Mouse (Mus musculus): ENCODE results near the gene Olfr294. TPM values are rescaled to one million over a fixed set of nuclear protein-coding genes. Genes with fewer than 3 reads are reported as not detected.

The Olfr294 gene
- not detected in 2 replicates for polyA plus RNA-seq (2011; ENCODE audit: insufficient read depth, insufficient read length, low replicate concordance, missing spikeins)

DNA sequence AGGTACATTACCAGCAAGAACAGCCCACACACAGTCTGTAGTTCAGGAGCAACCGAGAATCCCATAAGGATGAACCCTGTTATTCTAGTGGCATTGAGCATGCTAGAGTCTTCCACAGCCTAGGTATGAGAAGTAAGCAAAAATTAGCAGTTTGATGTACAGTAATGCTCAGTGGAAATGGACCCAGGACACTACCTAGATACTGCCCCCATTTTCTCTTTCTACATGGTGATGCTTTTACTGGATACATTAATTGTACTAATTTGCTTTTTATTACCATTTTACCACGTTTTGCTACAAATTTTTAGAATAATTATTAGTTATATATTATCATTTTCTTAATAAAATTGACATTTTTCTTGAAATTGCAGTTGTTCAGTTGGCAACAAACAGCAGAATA lies at the start of gene Olfr294:
Gene Olfr294, minus strand, starts transcription at position 101 of the 400 bp plus-strand sequence.
- Histone ChIP-seq H3K27ac (ENCODE audit: control insufficient read depth, insufficient read depth, low read depth, low read length, poor library complexity) (no peak within 1 kb of the TSS), H3K4me1 (ENCODE audit: control insufficient read depth, insufficient read depth, low read length) (no peaks in the 10 kb centered on the region), H3K4me3 (replicated peaks; ENCODE audit: control insufficient read depth, low read depth, low read length) (no peak within 1 kb of the TSS)
- WGBS: 44% methylated on average over 2 of the region's 2 CpGs
- TF ChIP-seq POLR2A (IDR thresholded peaks at IDR 0.05; ENCODE audit: borderline replicate concordance, control insufficient read depth, low read depth, low read length) (no peak), CTCF (IDR thresholded peaks at IDR 0.05; ENCODE audit: control insufficient read depth, insufficient read depth, low read length) (no peak)

DNA sequence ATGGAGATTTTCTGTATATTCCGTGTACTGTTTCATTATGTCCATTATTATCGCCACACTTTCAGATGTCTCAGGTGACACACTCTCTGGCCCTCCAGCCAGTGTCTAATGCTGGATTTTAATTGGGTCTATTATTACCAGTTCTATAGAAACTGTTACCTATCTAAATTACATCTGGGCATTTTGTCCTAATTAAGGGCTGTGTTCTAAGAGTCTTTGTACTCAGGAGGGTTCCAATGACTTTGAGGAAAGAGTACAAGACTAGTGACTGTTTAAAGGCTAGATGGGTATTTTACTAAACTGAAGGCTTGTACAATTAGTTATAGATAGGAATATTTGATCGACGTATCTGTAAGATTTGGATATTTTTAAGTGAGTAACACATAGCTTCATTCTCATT lies 32.3 kb upstream of the Olfr294 start, which contains the start of gene Olfr293:
Gene Olfr293, plus strand, starts transcription at position 301 of the 400 bp plus-strand sequence.
- H3K4me1 ChIP-seq (ENCODE audit: control insufficient read depth, insufficient read depth, low read length): no peaks in the 10 kb centered on the region
- 85% methylated on average over 4 of the region's 4 CpGs for WGBS
- no peak within 1 kb of the TSS for H3K27ac ChIP-seq (ENCODE audit: control insufficient read depth, insufficient read depth, low read depth, low read length, poor library complexity)
- TF ChIP-seq CTCF (IDR thresholded peaks at IDR 0.05; ENCODE audit: control insufficient read depth, insufficient read depth, low read length): no peak
- no peak for TF ChIP-seq POLR2A (IDR thresholded peaks at IDR 0.05; ENCODE audit: borderline replicate concordance, control insufficient read depth, low read depth, low read length)
- no peak within 1 kb of the TSS for H3K4me3 ChIP-seq (replicated peaks; ENCODE audit: control insufficient read depth, low read depth, low read length)

DNA sequence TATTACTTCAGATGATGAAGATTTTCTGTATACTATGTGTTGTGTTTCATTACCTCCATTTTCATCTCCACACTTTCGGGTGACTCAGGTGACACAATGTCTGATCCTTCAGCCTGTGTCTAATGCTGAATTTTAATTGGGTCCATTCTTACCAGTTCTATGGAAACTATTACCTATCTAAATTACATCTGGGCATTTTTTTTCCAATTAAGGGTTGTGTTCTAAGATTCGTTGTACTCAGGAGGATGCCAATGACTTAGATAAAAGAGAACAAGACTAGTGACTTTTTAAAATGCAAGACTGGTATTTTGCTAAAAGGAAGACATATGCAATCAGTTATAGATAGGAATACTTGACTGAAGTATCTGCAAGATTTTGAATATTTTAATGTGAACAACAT lies 32.9 kb downstream of the Olfr294 start, which contains the start of gene Olfr295:
Gene Olfr295, plus strand, starts transcription at position 301 of the 400 bp plus-strand sequence.
- TF ChIP-seq POLR2A (IDR thresholded peaks at IDR 0.05; ENCODE audit: borderline replicate concordance, control insufficient read depth, low read depth, low read length) (no peak), CTCF (IDR thresholded peaks at IDR 0.05; ENCODE audit: control insufficient read depth, insufficient read depth, low read length) (no peak)
- no peak within 1 kb of the TSS for H3K4me3 ChIP-seq (replicated peaks; ENCODE audit: control insufficient read depth, low read depth, low read length)
- WGBS: 72% methylated on average over 2 of the region's 2 CpGs

More for the DNA sequence above, 32.9 kb downstream of the Olfr294 start, which contains the start of gene Olfr295:
- Histone ChIP-seq H3K27ac (ENCODE audit: control insufficient read depth, insufficient read depth, low read depth, low read length, poor library complexity) (no peak within 1 kb of the TSS), H3K4me1 (ENCODE audit: control insufficient read depth, insufficient read depth, low read length) (no peaks in the 10 kb centered on the region)

Other genes starting within 250 kb of the Olfr294 start
- gene Olfr305, start 249.7 kb downstream of the Olfr294 start, polyA plus RNA-seq (2011; ENCODE audit: insufficient read depth, insufficient read length, low replicate concordance, missing spikeins): not detected in 2 replicates
- not detected in 2 replicates for gene Olfr304, start 230.0 kb downstream of the Olfr294 start, polyA plus RNA-seq (2011; ENCODE audit: insufficient read depth, insufficient read length, low replicate concordance, missing spikeins)
- not detected in 2 replicates for gene Olfr303, start 218.9 kb downstream of the Olfr294 start, polyA plus RNA-seq (2011; ENCODE audit: insufficient read depth, insufficient read length, low replicate concordance, missing spikeins)
- gene Olfr301, start 212.8 kb downstream of the Olfr294 start, polyA plus RNA-seq (2011; ENCODE audit: insufficient read depth, insufficient read length, low replicate concordance, missing spikeins): not detected in 2 replicates
- gene Olfr299, start 156.7 kb downstream of the Olfr294 start, polyA plus RNA-seq (2011; ENCODE audit: insufficient read depth, insufficient read length, low replicate concordance, missing spikeins): not detected in 2 replicates
- gene Olfr298, start 124.2 kb downstream of the Olfr294 start, polyA plus RNA-seq (2011; ENCODE audit: insufficient read depth, insufficient read length, low replicate concordance, missing spikeins): not detected in 2 replicates
- gene Olfr297, start 96.7 kb downstream of the Olfr294 start, polyA plus RNA-seq (2011; ENCODE audit: insufficient read depth, insufficient read length, low replicate concordance, missing spikeins): not detected in 2 replicates
- 0.27 and 1.1 TPM in 2 replicates for gene Olfr295, start 32.8 kb downstream of the Olfr294 start, polyA plus RNA-seq (2011; ENCODE audit: insufficient read depth, insufficient read length, low replicate concordance, missing spikeins)
- gene Olfr293, start 32.4 kb upstream of the Olfr294 start, polyA plus RNA-seq (2011; ENCODE audit: insufficient read depth, insufficient read length, low replicate concordance, missing spikeins): not detected in 2 replicates
- not detected in 2 replicates for gene Olfr292, start 71.7 kb upstream of the Olfr294 start, polyA plus RNA-seq (2011; ENCODE audit: insufficient read depth, insufficient read length, low replicate concordance, missing spikeins)
- 0.38 TPM in 1 of 2 replicates, not detected in the other for gene Folh1, start 159.3 kb upstream of the Olfr294 start, polyA plus RNA-seq (2011; ENCODE audit: insufficient read depth, insufficient read length, low replicate concordance, missing spikeins)
- gene Vmn2r77, start 178.4 kb upstream of the Olfr294 start, polyA plus RNA-seq (2011; ENCODE audit: insufficient read depth, insufficient read length, low replicate concordance, missing spikeins): not detected in 2 replicates